Mouse (Mus musculus) small intestine, adult 2 months (tissue): ENCODE measurements at regions not wholly inside any gene's neighbourhood (a gene's known extent, or its start where the extent isn't known, plus 50 kb on each side); places are given as distances from the start of the nearest gene placed in this dataset.

Source experiments
- CTCF ChIP-seq: fragments of 200-500 bp; IDR thresholded peaks from 2 replicates; pipeline ENCODE4 v1.5.1; 2012; ENCODE audit warnings: low read depth, mild to moderate bottlenecking, control low read depth, inconsistent platforms, low read length, moderate library complexity, mixed read lengths; ENCODE audit not compliant: insufficient replicate concordance, insufficient read length; ENCODE audit errors: extremely low read depth
- POLR2A ChIP-seq: fragments of 200-500 bp; IDR thresholded peaks from 2 replicates; pipeline ENCODE4 v1.6.1; 2012; ENCODE audit warnings: low read depth, mild to moderate bottlenecking, control low read depth, inconsistent platforms, low read length, moderate library complexity

DNA sequence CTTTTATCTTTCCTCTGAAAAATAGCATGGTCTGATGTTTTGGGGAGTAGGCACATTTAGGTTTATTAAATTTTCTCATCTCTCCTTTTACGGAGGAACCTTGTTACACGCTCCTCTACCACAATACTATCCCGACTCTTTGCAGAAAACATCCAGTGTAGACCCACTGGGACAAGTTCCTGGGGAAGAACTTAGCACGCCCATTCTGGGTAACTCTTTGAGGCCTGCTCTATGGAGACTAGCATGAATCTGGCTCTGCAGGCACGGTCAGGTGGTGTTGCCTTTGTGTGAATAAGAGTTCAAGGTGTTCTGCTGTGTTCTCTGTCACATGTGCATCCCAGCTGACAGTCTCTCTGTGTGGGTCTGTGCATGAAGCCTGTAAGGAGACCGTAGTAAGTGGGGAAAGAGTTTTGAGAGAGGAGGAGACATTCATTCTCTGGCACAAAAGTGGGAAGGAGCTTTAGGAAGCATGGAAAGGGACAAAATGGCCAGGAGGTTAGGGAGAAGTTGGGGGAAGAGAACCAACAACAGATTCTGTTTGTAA, 105.2 kb upstream of the Satb2 start:
- TF ChIP-seq POLR2A (no peak), CTCF (no peak)
